Mouse (Mus musculus) frontal cortex, postnatal 10 days (tissue): ENCODE measurements around the gene Slc9a8.
"Not testable (repeated sequence)": the region's sequence is repeated elsewhere in the genome, so short reads cannot be mapped to it uniquely, and the experiment has no call there.

Experiments
- DNase-seq, 2 experiments: peaks; one replicate each; pipeline ENCODE4 v3.0.0; 2022; ENCODE audit warnings: low spot score in 2 of 2, mixed read lengths in 1 of 2

The Slc9a8 gene

DNA sequence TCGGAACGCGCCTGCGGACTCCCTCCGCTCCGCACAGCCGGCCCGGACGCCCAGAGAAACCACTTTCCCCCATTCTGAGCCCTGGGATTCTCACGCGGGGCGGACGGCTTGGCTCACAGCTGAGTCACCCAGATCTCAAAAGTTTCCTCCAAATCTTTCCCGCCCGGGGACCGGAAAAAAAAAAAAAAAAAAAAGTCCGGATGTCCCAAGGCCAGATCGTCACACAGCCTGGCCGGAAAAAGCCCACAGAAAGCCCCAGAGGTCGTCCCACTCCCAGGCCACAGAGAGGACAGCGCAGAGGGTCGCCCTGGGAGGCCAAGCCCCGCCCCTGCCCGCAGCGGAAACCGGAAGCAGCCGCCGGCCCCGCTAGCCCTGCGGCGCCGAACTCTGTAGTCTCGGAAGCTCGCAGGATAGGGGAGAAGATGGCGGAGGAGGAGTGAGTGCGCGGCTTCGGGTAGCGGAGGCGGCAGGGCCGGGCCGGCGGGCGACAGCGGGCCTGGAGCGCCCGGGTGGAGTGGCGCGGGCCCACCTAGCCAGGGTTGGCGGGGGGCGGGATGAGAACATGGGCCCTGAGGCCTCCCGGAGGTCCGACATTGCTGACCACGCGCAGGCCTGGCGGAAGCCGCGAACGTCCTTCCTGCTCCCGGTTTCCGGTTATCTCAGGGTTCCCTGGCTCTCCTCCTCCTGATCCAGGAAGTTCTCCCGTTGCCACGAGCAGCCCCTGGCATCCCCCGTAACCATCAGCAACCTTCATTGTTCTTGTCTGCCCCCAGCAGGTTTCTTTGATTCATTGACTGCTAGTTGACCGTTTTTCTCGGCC is at the start of gene Slc9a8:
TSS of gene Slc9a8 (plus strand) at position 383 of the 820 bp plus-strand sequence.
- peak; percentile 89 to 93 for DNase-seq

DNA sequence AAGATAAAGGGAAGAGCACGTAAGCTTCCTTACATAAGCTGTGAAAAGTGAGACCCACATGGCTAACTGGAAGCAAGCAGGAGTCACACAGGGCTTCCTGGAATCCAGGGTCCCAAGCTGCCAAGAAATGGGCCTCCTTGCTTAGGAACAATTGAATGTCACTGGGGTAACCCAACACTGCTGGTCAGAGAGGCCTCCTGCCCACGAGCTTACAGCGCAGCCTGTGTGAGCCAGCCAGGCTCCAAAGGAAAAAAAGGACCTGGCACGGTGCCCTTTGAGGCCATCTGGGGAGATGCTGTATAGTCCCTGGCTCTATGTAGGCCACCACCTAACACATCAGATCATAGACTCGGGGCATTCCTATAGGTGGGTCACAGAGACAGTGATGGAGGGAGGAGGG is 48.2 kb upstream of the Slc9a8 start:
- DNase-seq = peak in 1 of 2 experiments; percentile 36

DNA sequence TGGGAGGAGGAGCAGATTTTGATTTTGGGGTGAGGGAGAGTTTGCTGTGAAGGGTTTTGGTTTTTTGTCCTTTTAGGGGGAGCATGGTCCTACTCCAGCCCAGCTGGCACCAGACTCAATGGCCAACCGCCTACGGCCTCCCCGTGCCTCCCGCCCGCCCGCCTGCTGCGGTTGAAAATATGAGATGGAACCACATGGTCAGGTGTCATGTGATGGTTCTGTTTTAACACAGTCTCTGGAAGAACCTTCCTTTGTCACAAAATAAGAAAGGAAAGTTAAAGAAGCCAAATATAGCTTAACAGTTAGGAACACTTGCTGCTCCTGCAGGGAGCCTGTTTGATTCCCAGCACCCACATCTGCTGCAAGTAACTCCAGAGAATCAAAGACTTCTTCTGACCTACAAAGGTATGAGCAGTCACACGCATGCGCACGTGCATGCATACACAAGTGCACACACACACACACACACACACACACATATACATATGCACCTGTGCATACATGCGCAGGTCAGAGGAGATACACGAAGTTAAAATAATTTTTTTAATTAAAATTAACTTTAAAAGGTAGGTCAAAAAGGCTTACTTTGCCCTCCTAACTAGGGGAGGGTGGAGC is 47.2 kb upstream of the Slc9a8 start:
- no peak for DNase-seq

DNA sequence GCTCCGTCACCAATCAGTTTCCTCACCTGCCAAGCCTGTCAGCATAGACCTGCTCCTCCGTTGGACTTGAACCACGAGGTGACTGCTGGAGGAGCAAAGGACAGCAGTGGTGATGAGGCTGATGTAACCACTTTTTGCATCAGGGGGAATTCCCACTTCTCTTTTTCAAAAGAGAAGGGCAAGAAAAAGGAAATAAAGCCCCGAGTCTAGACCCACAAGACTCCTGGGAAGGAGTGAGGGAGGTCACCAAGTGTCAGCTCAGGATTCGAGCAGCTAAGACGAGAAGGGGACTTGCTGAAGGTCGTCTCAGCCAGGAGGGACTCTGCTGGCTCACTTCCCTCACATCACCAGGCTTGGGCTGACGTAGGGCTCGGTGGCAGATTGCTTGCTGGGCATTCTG is 46.4 kb upstream of the Slc9a8 start:
- DNase-seq = no peak

DNA sequence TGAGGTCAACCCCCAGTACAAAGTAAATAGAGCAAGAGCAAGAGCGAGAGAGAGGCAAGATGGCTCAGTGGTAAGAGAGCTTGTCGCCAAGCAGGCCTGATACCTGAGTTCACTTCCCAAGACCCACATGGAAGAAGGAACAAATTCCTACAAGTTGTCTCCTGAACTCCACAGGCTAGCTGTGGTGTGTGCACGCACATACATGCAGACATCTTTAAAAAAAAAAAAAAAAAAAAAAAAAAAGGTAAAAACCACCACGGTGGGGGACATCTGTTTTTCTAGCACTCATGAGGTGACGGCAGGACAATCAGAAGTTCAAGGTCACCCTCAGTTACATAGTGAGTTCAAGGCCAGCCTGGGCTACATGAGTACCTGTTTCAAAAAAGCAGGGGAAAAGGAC is 45.8 kb upstream of the Slc9a8 start:
- no peak for DNase-seq

DNA sequence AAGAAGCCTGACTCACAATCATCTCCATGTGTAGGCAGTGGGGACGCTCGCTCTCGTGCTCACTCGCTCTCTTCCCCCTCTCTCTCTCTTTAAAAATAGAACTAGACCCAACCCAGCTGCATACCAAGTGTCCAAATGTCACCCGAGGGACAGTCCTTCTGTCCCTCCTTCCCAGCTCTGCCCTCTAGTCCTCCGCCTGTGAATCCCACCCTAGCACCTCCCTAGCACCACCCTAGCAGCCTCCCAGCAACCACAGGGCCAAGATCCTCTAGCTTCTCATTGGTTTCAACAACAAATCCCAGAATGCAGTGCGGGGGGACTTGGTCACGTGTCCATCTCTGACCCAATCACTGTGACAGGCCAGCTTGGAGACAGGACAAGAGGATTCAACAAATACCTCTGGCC is 45.4 kb upstream of the Slc9a8 start:
- peak in 1 of 2 experiments; percentile 22 for DNase-seq

DNA sequence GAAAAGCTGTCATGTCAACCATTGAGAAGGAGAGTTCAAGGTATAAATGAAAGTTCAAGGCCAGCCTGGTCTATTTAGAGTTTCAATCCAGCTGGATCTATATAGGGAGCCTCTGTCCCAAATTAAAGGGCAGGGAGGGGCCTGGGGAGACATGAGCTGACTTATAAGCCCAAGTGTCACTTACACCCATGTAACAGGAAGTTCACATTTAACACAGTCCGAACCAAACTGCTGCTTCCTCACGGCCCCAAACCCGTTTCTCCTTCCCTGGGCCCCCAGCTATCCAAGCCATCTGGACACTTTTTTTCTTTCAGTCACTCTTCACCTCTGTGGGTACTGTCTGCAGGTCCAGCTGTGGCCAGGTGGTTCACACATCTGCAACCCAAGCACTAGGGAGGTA is 43.8 kb upstream of the Slc9a8 start:
- DNase-seq = no peak

DNA sequence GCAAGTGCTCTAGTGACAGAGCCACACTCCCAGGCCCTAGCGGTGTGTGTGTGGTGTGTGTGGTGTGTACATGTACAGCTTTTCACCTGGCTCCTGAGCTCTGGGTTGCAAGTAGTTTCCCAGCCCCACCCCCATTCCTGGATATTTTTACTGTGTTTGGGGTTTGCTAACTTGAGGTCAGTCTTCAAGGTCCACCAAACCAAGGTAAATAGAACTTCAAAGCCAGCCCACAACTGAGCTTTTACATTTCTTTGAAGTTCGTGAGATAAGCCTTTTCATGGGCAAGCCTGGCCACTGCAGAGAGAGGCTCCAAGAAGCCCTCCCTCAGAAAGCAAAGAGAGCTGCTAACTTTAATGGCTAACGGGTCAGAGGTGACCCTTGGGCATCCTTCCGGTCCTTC is 42.5 kb upstream of the Slc9a8 start:
- no peak for DNase-seq

DNA sequence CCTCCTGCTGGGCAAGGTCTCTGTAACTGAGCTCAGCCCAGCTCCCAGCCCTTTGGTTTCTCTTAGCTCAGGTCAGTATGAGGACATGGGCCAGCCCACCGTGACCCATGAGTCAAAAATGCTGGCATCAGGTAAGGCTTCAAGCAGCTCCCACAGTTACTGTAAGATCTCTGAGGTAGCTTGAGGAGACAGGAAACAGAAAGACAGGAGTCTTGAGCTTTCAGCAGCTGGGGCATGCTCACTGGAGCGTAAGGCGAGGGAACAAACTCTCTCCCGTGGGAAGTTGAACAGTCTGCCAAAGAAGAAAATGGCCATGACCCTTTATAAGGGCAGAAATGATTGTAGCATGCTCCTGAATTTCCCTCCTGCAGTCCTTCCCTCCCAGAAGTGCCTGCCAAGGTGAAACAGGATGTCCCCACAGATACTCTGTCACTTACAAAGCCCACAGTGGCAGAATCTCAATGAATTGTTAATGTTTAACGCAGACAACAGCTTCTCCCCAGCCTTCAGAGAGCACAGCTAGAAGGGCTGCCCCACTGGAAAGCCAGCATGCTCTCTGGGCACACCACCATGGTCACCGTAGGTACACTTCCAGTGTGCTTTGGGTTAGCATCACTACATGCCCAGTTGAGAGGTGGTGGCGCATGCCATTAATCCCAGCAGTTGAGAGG is 40.8 kb upstream of the Slc9a8 start:
- no peak for DNase-seq

DNA sequence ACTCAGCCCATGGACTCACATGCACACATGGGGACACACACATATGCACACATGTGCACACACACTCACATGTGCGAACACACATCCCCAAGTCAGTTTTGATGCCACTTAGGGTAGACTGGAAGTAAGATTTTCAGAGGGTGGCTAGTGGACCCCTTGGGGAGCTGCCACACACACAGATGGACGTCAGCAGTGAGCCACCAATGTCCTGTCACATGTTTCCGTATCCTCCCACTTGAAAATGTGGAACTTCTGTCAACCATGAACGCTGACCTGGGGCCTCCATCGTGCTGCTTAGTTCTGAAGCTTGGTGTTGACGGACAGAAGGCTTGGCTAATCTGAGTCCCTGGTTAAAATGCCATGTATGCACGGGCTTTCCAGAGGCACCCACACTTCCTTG is 39.9 kb upstream of the Slc9a8 start:
- no peak for DNase-seq

DNA sequence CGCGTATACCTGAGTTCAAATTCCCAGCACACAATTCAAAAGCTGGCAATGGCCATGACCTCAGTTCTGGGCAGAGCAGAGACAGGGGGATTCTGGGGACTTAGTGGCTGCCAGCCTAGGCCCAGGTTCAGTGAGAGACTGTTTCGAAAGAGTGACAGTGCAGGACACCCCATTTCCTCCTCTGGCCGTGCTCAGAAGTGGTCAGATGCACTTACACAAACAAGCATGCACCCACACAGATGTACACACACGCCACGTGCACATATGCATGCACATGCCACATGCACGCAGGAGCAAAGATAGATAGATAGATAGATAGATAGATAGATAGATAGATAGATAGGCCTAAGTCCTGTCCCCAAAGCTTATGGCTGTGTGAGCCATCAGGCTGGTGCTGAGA is 39.1 kb upstream of the Slc9a8 start:
- DNase-seq = no peak

DNA sequence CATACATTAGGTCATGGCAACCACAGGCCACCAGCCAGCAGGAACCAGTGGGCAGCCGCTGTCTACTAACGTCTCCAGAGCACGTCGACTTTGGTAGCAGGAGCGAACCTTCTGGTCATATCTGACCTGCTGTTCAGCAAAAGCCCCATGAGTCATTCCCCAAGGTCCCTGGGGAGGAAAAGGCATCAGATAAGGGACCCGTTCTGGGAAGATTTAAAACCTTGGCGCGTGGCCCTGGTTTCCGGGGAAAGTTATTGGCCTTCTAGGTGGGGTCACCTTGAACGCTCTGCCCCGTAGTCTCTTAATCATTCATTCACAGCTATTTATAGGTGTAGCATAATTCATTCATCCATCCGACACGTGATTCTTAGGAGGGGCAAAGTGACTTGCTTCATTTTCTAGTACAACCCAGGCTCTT is 37.8 kb upstream of the Slc9a8 start:
- DNase-seq = no peak

DNA sequence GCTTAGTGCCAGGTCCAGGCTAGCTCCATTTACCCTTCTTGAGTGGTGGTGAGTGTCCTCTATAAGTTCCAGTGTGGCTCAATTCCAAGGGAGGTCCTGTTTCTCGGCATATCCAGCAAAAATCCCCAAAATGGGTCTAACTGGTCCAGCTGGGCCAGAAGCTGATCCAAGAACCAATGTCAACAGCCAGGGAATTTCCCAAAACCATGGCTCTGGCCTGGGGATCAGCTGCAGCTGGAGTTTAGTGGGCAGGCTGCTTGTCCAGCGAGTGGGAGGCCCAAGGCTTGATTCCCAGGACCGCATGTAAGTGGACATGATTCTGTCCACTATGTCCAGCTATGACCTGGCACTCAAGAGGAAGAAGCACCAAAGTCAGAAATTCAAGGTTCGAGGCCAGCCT is 35.1 kb upstream of the Slc9a8 start:
- DNase-seq = no peak

DNA sequence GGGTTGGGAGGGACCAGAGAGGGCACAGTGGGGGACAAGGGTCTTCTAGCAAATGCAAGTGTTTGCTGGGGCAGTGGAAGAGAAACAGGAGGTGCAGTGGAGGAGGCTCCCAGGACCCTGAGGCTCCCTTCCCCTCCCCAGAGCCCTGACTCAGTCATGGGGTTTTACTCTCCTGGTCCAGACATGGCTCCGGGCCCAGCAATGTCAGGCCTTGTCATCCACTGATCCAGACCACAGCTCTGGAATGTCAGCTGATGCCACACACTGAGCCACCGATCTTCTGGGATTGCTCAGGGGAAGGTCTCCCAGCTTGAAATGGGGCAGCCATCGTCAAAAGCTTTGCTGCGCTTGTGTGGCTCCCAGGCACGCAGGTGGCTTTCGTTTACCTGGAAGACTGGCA is 34.5 kb upstream of the Slc9a8 start:
- DNase-seq = no peak

DNA sequence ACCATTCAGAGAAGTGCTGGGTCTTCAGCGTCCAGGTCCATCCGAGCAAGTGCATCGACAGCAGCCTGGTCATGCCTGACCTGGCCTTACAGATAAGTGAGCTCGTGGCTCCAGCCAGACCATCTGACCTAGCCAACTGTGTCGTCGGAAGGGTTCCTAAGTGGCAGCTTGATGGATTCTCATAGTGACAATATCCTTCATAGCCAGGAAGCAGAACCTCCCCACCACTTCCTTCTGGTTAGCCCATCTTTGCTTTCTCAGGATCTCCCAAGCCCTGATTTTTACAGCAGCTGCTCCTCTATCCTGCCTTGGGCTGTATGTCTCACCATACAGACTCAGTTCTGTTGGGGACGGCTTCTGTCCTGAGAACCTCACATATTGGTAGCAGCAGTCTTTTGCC is 27.1 kb upstream of the Slc9a8 start:
- DNase-seq = no peak

DNA sequence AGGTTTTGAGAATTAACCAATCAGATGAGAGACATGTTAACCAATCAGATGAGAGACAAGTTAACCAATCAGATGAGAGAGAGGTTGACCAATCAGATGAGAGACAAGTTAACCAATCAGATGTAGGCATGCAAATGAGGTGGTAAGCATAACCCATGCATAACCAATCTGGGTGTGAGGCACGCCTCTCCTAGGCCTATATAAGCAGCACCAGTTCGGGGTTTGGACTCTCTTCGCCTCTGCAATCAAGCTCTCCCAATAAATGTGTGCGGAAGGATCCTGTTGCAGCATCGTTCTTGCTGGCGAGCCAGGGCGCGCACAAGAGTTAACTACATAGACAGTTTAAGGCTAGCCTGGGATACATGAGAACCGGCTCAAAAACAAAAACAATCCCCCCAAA is 25.1 kb upstream of the Slc9a8 start:
- not testable (repeated sequence) for DNase-seq

DNA sequence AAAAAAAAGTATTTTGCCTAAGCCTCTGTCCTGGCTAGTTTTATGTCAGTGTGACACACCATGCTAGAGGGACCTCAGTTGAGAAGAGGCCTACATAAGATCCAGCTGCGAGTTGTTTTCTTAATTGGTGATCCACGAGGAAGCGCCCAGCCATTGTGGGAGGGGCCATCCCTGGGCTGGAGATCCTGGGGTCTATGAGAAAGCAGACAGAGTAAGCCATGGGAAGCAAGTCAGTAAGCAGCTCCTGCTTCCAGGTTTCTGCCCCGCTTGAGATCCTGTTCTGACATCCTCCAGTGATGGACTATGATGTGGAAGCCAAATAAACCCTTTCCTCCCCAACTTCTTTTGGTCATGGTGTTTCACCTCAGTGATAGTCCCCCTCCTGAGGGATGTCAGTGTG is 22.5 kb upstream of the Slc9a8 start:
- DNase-seq = no peak

DNA sequence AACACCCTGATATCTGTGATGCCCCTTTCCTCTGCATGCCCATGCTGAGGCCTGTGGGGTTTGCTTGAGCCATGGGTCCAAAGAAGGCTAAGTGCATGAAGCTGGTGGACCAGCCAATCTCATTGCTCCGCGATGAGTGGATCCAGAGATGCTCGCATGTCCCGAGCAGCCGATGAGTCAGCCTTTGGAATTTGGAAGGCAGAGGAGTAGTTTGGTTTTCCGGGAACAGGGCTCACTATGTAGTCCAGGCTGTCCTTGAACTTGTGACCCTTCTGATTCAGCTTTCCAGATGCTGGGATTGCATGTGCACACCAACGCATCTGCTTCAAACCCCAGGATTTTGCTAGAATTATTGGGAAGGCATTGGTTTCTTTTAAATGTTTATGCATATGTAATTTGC is 21.9 kb upstream of the Slc9a8 start:
- no peak for DNase-seq

DNA sequence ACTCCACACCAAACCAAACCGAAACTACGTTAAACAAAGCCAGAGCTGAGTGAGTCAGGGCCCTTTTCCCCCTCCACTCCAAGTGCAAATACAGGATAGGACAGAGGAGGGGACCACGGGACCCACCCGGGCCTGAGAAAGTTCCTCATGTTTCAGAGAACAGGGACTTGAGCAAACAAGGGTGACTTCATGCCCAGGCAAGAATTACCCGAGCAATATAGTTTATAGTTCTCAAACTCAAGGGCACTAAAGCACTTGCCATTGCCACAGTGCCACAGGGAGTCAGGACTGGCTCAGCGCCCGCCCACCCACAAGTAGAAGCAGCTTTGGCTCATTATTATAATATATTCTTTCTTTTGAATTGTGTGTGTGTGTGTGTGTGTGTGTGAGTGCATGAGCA is 18.4 kb upstream of the Slc9a8 start:
- no peak for DNase-seq

DNA sequence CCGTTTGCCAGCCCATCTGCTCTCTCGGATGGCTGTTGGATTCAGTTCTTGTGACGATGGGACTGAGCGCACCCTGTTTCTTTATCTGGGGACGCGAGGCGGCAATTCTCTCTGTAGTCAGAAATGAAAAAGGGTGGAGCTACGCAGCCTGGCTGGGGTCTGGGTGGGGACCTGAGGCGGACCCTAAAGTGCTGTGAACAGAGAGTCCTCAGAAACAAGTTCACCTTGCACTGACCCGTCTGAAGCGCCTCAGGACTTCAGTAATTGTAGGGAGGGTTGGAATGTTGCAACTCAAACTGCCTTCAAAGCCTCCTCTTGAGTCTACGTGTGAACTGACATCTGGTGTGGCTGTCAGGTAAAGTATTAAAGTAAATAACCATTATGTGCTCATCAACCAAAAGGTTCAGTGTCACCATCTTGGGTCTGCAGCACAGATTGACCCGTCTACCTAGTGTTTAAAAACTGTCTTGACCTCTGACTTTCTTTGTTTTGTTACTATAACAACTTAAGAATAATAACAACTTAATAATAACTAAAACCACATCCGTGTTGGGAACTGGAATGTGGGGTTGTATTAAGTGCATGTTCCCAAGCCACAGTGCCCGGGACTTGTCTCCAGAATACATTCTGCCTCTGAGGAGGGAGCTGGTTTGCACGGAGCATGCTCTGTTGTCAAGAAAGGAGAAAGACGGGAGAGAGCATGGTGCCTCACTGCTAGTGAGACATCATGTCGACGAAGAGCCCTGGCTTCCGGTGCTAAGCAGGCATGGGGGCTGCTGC is 16.2 kb upstream of the Slc9a8 start:
- DNase-seq = no peak

DNA sequence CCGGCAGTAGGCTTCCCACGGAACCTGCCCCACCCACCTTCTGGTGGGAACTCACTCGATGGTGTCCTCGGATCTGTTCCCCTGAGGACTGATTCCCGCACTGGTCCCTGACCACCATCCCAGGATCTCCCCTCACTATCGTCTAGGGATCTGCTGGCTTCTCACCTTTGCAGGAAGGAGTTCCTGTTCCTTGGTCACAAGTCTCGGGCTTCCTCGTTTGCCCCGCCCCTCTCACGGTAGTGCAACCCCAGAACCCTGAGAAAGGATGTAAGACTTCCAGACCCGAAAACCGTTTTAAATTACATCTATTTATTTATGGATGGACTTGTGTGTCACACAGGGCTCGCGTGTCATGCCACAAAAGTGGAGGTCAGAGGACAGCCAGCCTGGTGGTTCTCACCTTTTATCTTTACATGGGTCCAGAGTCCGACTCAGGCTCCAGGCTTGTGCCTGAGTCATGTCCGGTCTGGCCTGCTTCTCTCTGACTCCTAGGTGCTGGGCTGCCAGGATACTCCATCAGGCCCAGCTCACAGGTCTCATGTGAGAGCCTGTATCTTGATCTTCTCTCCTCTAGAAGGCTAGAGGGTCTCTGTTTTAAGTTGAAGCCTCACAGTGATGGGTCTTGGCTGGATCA is 14.1 kb upstream of the Slc9a8 start:
- no peak for DNase-seq

DNA sequence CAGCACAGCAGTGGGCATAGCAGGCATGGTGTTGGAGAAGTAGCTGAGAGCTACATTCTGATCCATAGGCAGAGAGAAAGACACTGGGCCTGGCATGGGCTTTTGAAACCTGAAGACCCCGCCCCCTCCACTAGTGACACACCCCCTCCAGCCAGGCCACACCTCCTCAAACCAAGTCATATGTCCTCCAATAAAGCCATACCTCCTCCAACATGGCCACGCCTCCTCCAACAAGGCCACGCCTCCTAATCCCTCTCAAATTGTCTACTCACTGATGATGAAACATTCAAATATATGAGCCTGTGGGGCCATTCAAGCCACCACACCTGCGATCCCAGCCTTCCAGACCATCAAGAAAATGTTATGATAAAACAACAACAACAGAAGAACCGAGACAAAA is 7.1 kb upstream of the Slc9a8 start:
- DNase-seq = no peak
